Mouse (Mus musculus) bone marrow macrophage, adult 2 months (primary cell): ENCODE data around the gene Fgr.

Source experiments
- CTCF ChIP-seq: IDR thresholded peaks from 2 replicates; pipeline ENCODE4 v1.5.1; 2012; ENCODE audit warnings: low read depth, mild to moderate bottlenecking, low read length, moderate library complexity
- POLR2A ChIP-seq: IDR thresholded peaks from 2 replicates; pipeline ENCODE4 v1.6.1; 2012; ENCODE audit warnings: mild to moderate bottlenecking, low read depth, low read length, borderline replicate concordance

- TF ChIP-seq CTCF (no peak), POLR2A (no peak)
Measured at GRCm38 (mm10) chr4:132932752-132933404, 41.0 kb upstream of the Fgr start.
